Mouse (Mus musculus): ENCODE results near the gene 9130213A22Rik.

9130213A22Rik gene

GRCm38 (mm10) chr11:69106842-69107241, 15.5 kb downstream of the 9130213A22Rik start:
- 81% methylated on average over 11 of the region's 11 CpGs for WGBS

DNA sequence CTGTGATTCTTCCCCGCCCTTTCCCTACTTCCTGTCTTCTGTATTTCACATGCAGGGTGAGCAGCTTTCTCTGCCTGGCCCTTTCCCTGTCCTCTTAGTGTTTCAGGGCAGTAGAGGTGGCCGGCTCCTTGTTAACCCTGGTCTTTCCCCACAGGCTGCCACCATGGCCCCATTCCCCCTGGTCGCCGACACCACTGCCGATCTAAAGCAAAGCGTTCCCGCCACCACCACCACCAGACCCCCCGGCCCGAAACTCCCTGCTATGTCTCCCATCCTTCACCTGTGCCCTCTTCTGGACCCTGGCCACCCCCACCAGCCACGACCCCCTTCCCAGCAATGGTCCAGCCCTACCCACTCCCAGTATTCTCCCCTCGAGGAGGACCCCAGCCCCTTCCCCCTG, 16.1 kb downstream of the 9130213A22Rik start:
- 88% methylated on average over 11 of the region's 11 CpGs for WGBS

GRCm38 (mm10) chr11:69105796-69106195, 16.6 kb downstream of the 9130213A22Rik start:
- 77% methylated on average over 2 of the region's 2 CpGs for WGBS

DNA sequence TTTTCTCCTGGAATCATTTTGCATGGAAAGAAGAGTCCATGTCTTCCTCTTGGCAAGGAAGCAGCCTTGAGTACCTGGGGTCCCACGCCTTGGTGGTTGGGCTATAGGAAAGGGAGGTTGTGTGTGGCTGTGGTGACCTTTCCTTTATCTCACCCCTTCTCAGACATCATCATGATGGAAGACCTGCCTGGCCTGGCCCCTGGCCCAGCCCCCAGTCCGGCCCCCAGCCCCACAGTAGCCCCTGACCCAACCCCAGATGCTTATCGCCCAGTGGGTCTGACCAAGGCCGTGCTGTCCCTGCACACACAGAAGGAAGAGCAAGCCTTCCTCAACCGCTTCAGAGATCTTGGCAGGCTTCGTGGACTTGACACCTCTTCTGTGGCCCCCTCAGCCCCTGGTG, 17.2 kb downstream of the 9130213A22Rik start:
- WGBS, result 86% methylated on average over 6 of the region's 6 CpGs

DNA sequence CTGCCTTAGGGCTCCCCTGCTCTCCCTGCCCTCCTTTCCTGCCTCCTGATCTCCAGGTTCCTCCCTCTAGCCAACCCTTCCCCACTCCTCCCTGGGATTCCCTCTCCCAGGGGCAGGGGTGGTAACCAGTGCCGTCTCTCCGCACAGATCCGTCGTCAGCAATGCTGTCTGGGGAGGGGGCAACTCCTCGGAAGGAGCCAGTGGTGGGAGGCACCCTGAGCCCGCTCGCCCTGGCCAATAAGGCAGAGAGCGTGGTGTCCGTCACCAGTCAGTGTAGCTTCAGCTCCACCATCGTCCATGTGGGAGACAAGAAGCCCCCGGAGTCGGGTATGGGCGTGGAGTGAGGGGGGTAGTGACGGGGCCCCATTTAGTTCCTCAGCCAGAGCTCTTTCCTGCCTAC, 17.9 kb downstream of the 9130213A22Rik start:
- WGBS, result 84% methylated on average over 14 of the region's 14 CpGs

GRCm38 (mm10) chr11:69103531-69104435, 18.6 kb downstream of the 9130213A22Rik start:
- 82% methylated on average over 15 of the region's 15 CpGs for WGBS

- WGBS, result 95% methylated on average over 14 of the region's 14 CpGs
These were observed 19.3 kb downstream of the 9130213A22Rik start for GRCm38 (mm10) chr11:69103121-69103520.

DNA sequence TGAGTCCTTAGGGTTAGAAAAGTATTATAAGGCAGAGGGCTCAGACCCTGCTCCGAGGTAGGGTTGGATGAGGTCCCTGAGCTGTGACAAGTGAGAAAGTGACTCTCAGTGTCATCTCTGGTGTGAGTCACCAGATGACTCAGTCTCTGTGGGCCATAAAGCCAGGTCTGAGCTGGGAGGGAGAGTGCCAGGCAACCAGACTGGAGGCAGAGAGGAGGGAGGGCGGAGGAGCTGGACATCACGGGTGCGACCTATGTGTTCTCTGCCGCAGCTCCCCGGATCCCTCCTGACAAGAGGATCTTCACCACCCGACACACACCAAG, 20.0 kb downstream of the 9130213A22Rik start:
- WGBS, result 64% methylated on average over 7 of the region's 7 CpGs

- WGBS, result 84% methylated on average over 21 of the region's 21 CpGs
These were observed 20.6 kb downstream of the 9130213A22Rik start for GRCm38 (mm10) chr11:69101604-69102402.

- whole genome bisulfite sequencing, result 74% methylated on average over 20 of the region's 20 CpGs
These were observed 21.6 kb downstream of the 9130213A22Rik start for GRCm38 (mm10) chr11:69100639-69101360.

GRCm38 (mm10) chr11:69099915-69100345, 22.5 kb downstream of the 9130213A22Rik start:
- WGBS, result under 1% methylated on average over 23 of the region's 23 CpGs

DNA sequence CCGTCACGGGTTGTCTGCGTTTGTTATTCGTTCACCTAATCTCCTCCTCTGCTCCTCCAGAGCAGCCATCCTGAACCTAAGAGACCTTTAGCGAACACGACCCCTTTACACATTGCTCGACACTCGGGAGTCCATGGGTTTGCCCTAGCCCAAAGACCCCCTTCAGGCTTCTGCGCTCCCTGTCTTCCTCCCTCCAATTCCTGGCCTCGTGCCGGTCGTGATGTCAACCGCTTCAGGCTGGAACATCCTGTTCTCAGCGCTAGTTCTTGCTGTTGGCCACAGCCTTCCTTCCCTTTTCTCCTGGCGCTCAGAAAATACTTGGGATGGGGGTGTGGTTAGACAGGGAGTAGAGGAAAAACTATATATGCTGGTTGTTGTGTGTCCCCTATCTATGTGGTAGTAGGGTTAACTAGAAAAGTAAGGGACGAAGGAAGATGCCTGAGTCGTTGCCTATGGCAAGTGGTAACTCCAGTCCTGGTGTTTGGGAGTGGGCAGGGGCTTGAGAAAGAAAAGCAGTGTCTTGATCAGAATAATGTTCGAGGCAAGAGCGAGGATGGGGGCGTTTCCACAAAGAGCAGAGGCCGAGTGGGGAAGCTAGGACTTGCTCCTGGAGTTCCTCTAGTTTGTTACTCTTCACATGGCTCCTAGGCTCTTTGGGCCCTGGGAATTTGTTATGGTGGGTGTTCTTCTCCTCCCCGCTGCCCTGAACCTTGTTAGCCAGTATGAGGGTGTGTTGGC, 23.0 kb downstream of the 9130213A22Rik start:
- WGBS, result under 1% methylated on average over 22 of the region's 22 CpGs

DNA sequence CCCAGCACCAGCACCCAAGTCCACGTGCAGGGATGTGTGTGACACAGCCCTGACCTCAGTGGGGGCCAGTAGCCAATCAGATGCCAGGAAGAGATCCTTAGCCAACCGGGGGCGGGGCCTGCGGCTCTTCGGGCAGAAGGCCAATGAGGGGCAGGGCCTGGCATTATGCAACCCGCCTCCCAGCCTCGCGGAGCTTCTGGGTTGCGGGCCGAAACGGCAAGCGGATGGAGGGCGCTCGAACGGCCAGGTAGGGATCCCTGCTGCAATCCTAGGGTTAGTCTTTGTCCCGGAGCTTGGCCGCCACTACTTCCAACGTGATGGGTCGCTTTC, 23.7 kb downstream of the 9130213A22Rik start:
- 1% methylated on average over 19 of the region's 19 CpGs for WGBS

- WGBS, result 4% methylated on average over 8 of the region's 8 CpGs
These were observed 24.2 kb downstream of the 9130213A22Rik start for GRCm38 (mm10) chr11:69098039-69098761.

DNA sequence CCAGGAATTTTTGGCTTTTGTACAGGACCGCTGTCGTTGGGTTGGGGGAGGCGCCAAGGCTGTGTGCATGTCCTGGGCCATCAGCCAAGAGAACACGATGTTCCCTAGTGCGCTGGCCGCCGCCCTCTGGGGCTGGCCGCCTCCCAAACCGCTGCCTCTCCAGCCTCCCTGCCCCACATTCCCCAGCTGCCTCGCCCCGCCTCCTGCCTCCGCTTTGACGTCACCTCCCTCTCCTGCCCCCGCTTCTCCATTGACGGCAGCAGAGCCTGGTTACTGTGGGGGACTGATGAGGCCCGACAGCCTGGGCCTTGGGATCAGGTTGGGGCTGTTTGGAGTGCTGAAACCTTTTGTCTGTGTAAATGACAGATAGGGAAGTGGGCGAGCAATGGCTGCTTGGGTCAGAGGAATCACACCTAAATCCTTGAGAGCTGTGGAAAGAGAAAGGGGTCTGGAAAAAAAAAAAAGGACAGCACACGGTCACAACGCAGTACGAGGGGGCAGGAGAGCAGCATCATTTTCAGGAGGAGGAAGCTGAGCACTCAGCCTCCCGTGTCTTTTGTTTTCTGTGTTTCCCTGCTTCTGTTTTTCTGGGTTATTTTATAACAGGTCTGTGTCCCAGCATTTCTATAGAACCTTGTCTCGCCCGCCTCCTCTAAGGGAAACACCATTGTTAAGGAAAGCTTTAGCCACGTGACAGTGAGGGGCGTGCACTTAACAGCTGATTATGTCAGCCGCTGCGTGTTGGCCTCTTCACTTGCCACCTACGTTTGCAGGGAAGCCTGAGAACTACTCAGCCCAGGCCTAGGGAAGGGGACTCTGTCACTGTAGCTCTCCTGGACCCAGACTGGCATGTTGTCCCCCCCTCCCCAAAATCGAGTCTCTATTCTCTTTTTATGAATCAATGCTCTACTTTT, 25.1 kb downstream of the 9130213A22Rik start:
- 1% methylated on average over 28 of the region's 29 CpGs for WGBS

- 6% methylated on average over 9 of the region's 9 CpGs for WGBS
These were observed 25.9 kb downstream of the 9130213A22Rik start for GRCm38 (mm10) chr11:69096360-69096986.

- WGBS, result under 1% methylated on average over 27 of the region's 27 CpGs
These were observed 26.7 kb downstream of the 9130213A22Rik start for GRCm38 (mm10) chr11:69095511-69096231.

- WGBS, result under 1% methylated on average over 37 of the region's 37 CpGs
These were observed 27.5 kb downstream of the 9130213A22Rik start, which contains the start of gene Per1 for GRCm38 (mm10) chr11:69094697-69095429. Gene Per1, plus strand, starts transcription at chr11:69095217.

Data from cerebral cortex, adult 2 months (tissue).